Mouse (Mus musculus): Measurements from ENCODE around the gene Bcl2l14. TPM values are rescaled to one million over a fixed set of nuclear protein-coding genes. Genes with fewer than 3 reads are reported as not detected.

Gene Bcl2l14
- polyA plus RNA-seq (2012; rRNA removed) = not detected in 2 replicates

GRCm38 (mm10) chr6:134396018-134396417 is at the start of gene Bcl2l14:
Bcl2l14 (plus strand) TSS chr6:134396318.

Other genes starting within 250 kb of the Bcl2l14 start
- 24.7 and 25.2 TPM in 2 replicates for gene Lrp6, start 170.6 kb downstream of the Bcl2l14 start, polyA plus RNA-seq (2012; rRNA removed)
- gene Mansc1, start 236.2 kb downstream of the Bcl2l14 start, polyA plus RNA-seq (2012; rRNA removed) = 1.3 and 1.4 TPM in 2 replicates
- gene Borcs5, start 243.2 kb downstream of the Bcl2l14 start, polyA plus RNA-seq (2012; rRNA removed) = 25.3 and 26.0 TPM in 2 replicates